Mouse (Mus musculus) retina, postnatal 1 day (tissue): ENCODE results near the gene Slc6a6.

ENCODE experiments used
- DNase-seq: peaks from one replicate; pipeline ENCODE4 v3.0.0-alpha.2; 2012

The Slc6a6 gene

DNA sequence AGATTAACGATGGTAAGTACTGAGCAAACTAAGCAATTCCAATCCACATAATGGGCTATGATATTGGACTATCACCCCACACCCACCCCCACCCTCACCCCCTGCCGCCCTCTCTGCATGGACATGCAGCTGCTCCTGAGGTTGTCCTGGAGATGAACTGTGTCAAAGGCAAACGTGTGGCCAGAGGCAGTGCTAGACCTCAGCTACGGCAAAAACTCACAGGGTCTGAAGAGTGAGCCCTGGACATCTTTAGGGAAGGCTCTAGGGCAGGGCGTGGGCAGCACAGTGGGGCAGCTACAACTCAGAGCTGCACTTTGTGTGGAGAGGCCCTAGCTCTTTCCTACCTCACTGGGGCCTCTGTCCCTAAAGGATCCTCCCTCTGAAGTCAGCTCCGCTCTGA, 13.6 kb upstream of the Slc6a6 start:
- no peak for DNase-seq

DNA sequence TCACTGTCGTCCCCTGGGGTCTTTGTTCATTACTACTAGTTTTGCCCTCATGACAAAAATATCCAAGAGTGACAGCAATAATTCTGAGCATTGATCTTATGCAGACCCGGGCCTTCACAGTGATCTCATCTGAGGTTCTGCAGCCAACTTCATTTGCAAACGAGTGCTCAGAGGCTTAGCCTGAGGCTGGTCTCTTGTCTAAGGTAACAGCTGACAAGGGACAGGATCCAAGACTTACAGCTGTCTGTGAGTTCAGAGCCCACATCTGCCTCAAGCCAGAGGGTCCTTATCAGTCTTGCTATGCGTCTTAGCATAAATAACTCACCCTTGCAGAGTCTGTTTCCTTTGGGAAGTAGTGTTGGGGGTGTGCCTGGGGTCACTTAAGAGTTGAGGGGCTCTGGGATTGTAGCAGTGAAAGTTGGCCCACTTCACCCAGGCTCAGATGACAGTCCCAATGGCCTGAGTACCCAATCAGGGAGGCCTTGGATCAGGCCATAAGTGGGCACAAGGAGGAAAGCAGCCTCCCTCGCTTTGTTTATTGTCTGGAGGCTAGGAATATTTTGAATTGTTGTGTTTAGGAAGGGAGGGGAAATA, 9.0 kb upstream of the Slc6a6 start:
- DNase-seq: no peak

DNA sequence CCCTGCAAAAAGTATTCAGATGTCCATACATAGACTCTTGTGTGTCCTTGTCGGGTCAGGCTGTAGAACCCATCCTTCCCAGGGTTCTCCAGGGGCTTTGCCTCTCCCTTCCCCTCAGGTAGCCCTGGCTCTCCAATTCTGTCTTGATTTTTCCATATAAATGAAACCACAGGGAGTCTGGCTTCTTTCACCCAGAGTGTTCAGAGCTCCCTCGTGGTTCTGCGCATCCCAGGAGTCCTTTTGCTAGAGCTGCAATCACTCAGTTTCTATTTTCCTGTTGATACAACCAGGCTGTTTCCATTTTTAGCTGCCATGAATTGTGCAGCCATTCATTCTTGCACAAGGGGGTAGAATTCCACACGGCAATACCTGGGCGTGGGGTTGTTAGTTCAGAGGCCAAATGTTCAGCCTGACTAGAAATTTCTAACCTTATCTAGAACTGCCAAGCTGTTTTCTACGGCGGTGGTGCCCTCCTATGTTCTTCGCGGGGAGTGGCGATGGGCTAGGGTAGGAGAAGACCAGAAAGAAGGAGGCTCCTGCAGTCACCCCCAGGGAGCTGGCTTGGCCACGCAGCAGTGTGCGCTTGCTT, 5.3 kb upstream of the Slc6a6 start:
- no peak for DNase-seq

DNA sequence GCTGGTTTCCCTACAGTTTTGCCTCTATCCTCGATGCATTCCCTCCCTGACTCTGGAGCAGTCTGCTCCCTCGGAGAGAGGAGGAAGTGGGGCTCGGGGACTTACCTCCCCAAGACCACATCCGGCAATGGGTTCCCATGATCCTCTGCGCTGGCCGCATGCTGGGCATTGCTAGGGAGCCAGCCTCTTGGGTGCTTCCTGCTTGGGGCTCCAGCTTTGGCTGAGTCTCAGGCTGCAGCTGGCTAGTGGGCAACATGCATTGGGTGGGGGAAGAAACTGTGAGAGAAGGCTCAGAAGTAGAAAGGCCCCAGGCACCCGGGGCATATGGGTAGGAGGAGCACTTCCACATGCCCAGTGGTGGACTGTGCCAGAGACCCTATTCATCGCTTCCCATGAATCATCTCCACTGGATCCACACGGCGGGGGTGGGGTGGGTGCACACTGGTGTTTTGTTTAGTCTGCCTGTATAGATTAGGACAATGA, 4.7 kb upstream of the Slc6a6 start:
- DNase-seq: peak; percentile 53

- DNase-seq: peak; percentile 39
Measured at GRCm38 (mm10) chr6:91679716-91680115, 4.1 kb upstream of the Slc6a6 start.

DNA sequence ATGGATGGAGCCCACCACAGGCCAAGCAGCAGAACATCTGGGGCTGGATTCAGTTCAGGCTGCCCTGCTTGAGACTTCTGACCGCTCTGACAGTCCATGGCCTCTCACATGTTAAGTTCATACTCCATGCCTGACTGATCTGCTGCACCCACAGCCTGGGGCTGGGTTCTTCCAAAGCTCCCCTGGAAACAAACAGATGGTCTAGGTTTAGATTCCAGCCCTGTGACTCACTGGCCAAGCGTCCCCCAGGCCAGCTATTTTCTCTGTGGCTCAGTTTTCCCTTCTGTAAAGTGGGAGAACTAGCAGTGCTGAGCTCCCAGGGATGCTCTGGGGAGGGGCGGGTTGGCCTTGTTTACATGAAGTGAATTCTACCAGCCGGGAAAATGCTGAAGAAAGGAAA, 2.0 kb upstream of the Slc6a6 start:
- DNase-seq: no peak

- DNase-seq: peak; percentile 31
Measured at GRCm38 (mm10) chr6:91683121-91683520, 732 bp upstream of the Slc6a6 start.

DNA sequence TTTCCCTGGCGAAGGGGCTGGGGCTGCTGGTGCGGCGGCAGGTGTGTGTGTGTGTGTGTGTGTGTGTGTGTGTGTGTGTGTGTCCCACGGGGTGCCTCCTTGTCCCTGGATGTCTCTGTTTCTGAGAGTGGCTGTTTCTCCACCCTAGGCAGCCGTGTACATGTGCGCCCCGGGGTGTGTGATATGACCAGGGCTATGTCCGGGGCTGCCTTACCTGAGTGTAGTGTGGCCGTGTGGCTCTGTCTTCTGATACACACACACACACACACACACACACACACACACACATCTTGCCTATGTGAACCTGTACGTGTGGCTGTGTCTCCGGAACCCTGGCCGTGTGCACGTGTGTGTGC, 599 bp downstream of the Slc6a6 start:
- peak; percentile 28 for DNase-seq

GRCm38 (mm10) chr6:91684831-91685532, 1.1 kb downstream of the Slc6a6 start:
- DNase-seq: peak; percentile 30

DNA sequence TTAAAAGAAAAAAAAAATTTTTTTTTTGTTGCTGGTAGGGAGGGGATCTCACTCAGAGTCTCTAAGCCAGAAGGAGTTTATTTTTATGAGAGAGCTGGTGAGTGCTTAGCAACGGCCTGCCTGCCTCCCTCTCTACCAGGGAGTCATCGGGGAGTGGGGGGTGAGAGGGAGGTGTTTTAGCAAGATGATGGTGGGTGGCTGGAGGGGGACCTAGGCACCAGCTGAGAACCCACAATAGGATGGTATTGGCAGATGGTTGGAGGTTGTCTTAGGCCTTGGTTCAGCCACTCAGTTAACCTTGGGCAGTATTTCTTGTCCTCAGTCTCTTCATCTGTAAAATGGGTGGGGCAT, 1.7 kb downstream of the Slc6a6 start:
- DNase-seq: no peak

- DNase-seq: peak; percentile 64
Measured at GRCm38 (mm10) chr6:91685896-91686295, 2.0 kb downstream of the Slc6a6 start.

DNA sequence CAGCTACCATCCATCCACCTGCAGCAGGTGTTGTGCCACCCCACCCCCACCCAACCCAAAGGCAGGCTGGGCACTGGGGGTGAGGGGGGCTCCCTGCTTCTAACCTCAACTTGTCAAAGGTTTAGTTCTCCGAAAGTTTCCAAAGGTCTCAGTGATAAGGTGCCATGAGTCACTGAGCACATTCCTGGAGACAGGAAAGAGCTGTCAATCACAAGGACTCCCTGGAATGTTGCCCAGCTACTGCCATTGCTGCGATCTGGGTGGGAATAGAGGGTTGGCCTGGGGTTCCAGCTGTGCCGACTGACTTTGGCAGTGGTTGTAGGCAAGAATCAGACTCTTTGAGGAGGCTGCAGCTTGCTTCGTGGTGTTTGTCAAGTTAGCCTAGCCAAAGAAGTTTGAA, 2.7 kb downstream of the Slc6a6 start:
- DNase-seq: peak; percentile 45

DNA sequence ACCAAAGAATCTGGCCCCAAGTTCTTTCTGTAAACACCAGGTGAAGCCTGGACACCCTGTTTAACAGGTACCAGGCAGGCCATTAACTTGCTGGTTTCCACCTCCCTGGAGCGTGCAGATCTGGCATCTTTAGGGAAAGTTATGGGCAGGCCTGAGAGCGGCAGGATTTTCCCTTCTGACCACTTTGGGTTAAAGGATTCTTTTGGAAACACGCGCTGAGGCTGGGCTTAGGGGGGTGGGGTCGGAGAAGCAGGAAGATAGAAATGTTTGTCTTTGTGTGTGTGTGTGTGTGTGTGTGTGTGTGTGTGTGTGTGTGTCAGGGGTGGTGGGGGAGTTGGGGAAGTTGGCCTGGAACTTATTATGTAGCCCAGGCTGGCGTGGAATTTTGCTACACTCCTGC, 4.2 kb downstream of the Slc6a6 start:
- DNase-seq: no peak

- DNase-seq: no peak
Measured at GRCm38 (mm10) chr6:91689231-91689630, 5.4 kb downstream of the Slc6a6 start.

GRCm38 (mm10) chr6:91690222-91690621, 6.4 kb downstream of the Slc6a6 start:
- no peak for DNase-seq

GRCm38 (mm10) chr6:91690646-91691045, 6.8 kb downstream of the Slc6a6 start:
- DNase-seq: no peak

DNA sequence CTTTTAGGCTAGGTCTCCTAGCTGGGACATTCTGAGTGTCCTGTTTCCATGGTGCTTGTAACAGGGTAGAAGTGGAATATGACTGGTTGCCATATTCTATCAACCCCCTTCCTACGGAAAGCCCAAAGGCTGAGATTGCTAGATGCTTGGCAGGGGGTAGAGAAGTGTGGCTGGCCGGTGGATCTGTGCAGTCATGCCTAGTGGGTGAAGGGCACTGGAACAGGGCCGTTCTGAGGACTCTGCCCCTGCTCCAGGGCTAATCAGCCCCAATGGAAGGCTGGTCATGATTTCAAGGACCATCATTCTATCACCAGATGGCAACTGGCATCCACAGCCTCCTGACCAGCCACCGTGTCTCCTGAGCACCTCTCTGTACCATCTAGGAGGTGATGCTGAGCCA, 7.7 kb downstream of the Slc6a6 start:
- DNase-seq: no peak

GRCm38 (mm10) chr6:91693301-91693886, 9.5 kb downstream of the Slc6a6 start:
- no peak for DNase-seq

- no peak for DNase-seq
Measured at GRCm38 (mm10) chr6:91694610-91695009, 10.8 kb downstream of the Slc6a6 start.

GRCm38 (mm10) chr6:91698831-91699230, 15.0 kb downstream of the Slc6a6 start:
- peak; percentile 74 for DNase-seq

- DNase-seq: no peak
Measured at GRCm38 (mm10) chr6:91699482-91700200, 15.8 kb downstream of the Slc6a6 start.

DNA sequence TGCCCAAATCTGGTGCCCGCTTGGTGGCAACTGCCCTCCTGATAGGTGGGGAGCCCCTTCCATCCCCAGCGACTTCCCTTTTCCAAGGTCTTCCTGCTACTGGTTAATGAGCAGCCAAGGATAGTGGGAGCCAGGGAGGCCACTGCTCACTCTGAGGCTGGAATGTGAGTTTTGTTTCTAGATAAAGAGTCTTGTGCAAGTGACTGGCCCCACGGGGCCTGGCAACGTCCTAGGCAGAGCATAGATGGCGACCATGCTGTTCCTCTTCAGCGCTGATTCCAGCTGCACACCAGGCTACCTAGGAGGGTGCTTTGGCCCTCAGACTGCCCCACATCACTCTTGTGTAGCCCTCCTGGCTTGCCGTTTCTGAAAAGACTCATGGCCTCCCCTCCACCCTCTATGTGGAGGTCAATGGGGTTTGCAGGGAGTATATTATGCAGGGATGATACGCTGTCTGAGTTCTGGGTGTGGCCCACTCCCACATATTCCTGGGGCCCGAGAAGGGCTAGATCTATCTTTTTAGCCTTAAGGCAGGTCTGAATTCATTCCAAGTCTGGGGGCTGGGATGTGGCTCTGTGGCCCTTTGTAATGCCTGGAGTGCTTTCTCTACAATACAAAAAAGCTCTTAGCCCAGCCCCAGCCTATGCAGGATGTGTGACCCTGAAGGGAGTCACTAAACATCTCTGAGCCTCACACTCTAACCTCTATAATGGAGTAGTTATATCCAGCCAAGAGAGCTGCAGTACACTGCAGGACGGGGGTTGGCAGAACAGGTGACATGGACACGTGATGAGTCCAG, 17.2 kb downstream of the Slc6a6 start:
- DNase-seq: no peak

- no peak for DNase-seq
Measured at GRCm38 (mm10) chr6:91703459-91703858, 19.6 kb downstream of the Slc6a6 start.
